Mouse (Mus musculus) E14TG2a.4 (cell line): ENCODE data around the gene Abcb8.

Experiments used
- H3K27me3 ChIP-seq: 2 replicates; pipeline ENCODE4 v1.6.1; 2014; ENCODE audit warnings: low read length, control low read depth; ENCODE audit not compliant: insufficient read depth
- H3K36me3 ChIP-seq: 2 replicates; pipeline ENCODE4 v1.6.1; 2014; ENCODE audit warnings: low read length, control low read depth; ENCODE audit not compliant: insufficient read depth
- H3K4me1 ChIP-seq: replicated peaks from 2 replicates; pipeline ENCODE4 v1.6.1; 2014; ENCODE audit warnings: low read depth, low read length, control low read depth
- H3K4me3 ChIP-seq: replicated peaks from 2 replicates; pipeline ENCODE4 v1.5.1; 2014; ENCODE audit warnings: mild to moderate bottlenecking, low read length
- H3K9me3 ChIP-seq: 2 replicates; pipeline ENCODE4 v1.6.1; 2014; ENCODE audit warnings: low read length, control low read depth
- CTCF ChIP-seq: conservative IDR thresholded peaks from 2 replicates; pipeline ENCODE4 v1.5.1; 2014; ENCODE audit warnings: low read length
- NANOG ChIP-seq: IDR thresholded peaks from 2 replicates; pipeline ENCODE4 v1.6.1; 2014; ENCODE audit warnings: borderline replicate concordance, low read length, mixed read lengths
- POU5F1 ChIP-seq: IDR thresholded peaks from 2 replicates; pipeline ENCODE4 v1.6.1; 2014; ENCODE audit warnings: low read length, borderline replicate concordance

Abcb8 gene

DNA sequence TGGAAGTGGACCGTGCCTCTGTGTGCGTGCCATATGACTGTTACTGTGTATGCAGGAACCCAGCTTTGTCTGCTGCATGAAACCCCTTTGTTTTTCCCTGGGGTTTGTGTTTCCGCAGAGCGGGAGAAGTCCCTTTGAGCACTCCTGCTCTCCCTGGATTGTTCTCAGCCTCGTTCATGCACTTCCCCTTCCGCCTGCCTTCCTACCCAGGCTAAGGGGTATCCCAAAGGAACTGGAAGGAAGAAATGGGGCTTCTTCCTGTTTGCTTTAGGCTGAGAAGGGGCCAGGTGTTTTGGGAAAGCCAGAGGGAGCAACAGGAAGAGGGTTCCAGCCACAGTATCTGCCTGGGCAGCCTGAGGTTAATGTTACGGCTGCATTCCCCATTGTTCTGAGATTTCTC, 62.1 kb downstream of the Abcb8 start:
- H3K9me3 ChIP-seq, result no peaks in the 10 kb centered on the region
- H3K36me3 ChIP-seq, result peaks cover 39% of the 10 kb centered on the region
- peaks cover 19% of the 10 kb centered on the region for H3K27me3 ChIP-seq
- peak overlapping the region; percentile 43 for H3K4me3 ChIP-seq
- TF ChIP-seq CTCF (no peak), NANOG (no peak), POU5F1 (no peak)
- peaks cover 49% of the 10 kb centered on the region for H3K4me1 ChIP-seq
